Mouse (Mus musculus) embryonic fibroblast, embryonic 13.5 days (primary cell): Measurements from ENCODE around the gene Zgpat.

Experiments used
- CTCF ChIP-seq: IDR thresholded peaks from 2 replicates; pipeline ENCODE4 v1.5.1; 2011; ENCODE audit warnings: mild to moderate bottlenecking, control low read depth, low read length, moderate library complexity, borderline replicate concordance; ENCODE audit not compliant: insufficient read depth
- POLR2A ChIP-seq: IDR thresholded peaks from 2 replicates; pipeline ENCODE4 v1.6.1; 2011; ENCODE audit warnings: low read depth, mild to moderate bottlenecking, control low read depth, low read length, moderate library complexity

DNA sequence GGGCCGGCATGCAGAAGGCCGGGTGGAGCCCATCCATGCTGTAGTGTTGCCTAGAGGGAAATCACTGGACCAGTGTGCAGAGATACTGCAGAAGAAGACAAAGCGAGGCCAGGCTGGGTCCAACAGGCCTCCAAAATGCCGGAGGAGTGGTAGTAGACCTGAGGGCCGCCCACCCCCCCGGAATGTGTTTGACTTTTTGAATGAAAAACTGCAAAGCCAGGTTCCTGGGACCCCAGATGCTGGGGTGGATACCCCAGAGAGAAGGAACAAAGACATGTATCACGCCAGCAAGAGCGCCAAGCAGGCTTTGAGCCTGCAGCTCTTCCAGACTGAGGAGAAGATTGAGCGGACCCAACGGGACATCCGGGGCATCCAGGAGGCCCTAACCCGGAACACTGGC is 15.1 kb downstream of the Zgpat start, which contains the start of gene Lime1:
- TF ChIP-seq POLR2A (no peak), CTCF (no peak)
